Mouse (Mus musculus) lung, postnatal 0 days (tissue): ENCODE results near the gene Phtf1.

Experiments used
- CTCF ChIP-seq: IDR thresholded peaks from 2 replicates; pipeline ENCODE4 v1.5.1; 2016; ENCODE audit warnings: antibody characterized with exemption, mild to moderate bottlenecking
- EP300 ChIP-seq: IDR thresholded peaks from 2 replicates; pipeline ENCODE4 v1.6.1; 2016; ENCODE audit warnings: antibody characterized with exemption, mild to moderate bottlenecking, control low read depth

GRCm38 (mm10) chr3:104020101-104020500 lies 52.2 kb downstream of the Phtf1 start:
- TF ChIP-seq CTCF = no peak
- no peak for TF ChIP-seq EP300
